Mouse (Mus musculus) heart, embryonic 10.5 days (tissue): ENCODE data around the gene Zhx3. TPM values are rescaled to one million over a fixed set of nuclear protein-coding genes. Genes with fewer than 3 reads are reported as not detected.
A peak's percentile ranks its signal among the peaks of the same experiment; 100 is the strongest.

Experiments used
- DNase-seq: peaks from one replicate; pipeline ENCODE4 v3.0.0-alpha.2; 2017; ENCODE audit warnings: low spot score
- H3K27ac ChIP-seq: fragments of 300-500 bp; sonication (generic); 2 replicates; pipeline ENCODE4 v1.5.1; 2016; ENCODE audit warnings: mild to moderate bottlenecking
- H3K27me3 ChIP-seq: fragments of 300-500 bp; sonication (generic); 2 replicates; pipeline ENCODE4 v1.6.1; 2016; ENCODE audit warnings: mild to moderate bottlenecking; ENCODE audit not compliant: poor library complexity, insufficient read depth, severe bottlenecking
- H3K36me3 ChIP-seq: fragments of 300-500 bp; sonication (generic); 2 replicates; pipeline ENCODE4 v1.6.1; 2016; ENCODE audit warnings: mild to moderate bottlenecking, moderate library complexity
- H3K4me1 ChIP-seq: fragments of 300-500 bp; sonication (generic); 2 replicates; pipeline ENCODE4 v1.6.1; 2016; ENCODE audit warnings: mild to moderate bottlenecking
- H3K4me3 ChIP-seq: fragments of 300-500 bp; sonication (generic); 2 replicates; pipeline ENCODE4 v1.5.1; 2016; ENCODE audit warnings: mild to moderate bottlenecking, moderate library complexity
- H3K9me3 ChIP-seq: fragments of 300-500 bp; sonication (generic); 2 replicates; pipeline ENCODE4 v1.6.1; 2016; ENCODE audit warnings: mild to moderate bottlenecking, moderate library complexity
- WGBS: fragments of 180-500 bp; shearing (Covaris S2); methylation state at CpG from one replicate; pipeline ENCODE4 v1.1.7; 2016; 5-methylcytosine and 5-hydroxymethylcytosine counted together
- polyA plus RNA-seq: library from polyadenylated mRNA; unstranded; fragments of >200 nt; fragmentation: Nextera tagmentation; extraction: Ambion mirVana; gene quantifications from 2 replicates; pipeline ENCODE4 v1.2.1, GENCODE M21; 2016

Zhx3 gene
- polyA plus RNA-seq, 1 experiment from 2014 or later = 6.1 TPM

DNA sequence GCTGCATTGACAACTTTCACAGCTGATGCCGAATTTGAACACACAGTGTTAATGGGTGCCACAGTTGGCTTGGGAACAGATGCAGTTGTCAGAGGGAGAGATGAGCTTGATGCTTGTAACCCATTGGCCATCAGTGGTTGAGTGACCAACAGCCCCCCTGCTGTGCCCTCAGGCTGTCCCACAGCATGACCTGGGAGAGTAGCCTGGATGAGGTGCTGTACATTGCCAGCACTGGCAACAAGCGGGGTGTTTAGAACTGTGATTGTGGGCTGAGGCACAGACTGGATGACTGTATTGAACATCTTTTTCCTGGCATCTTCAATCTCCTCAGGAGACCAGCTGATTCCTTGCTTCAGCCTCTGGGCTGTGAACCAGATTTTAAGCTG lies 92.0 kb downstream of the Zhx3 start:
- H3K36me3 ChIP-seq = peaks cover 13% of the 10 kb centered on the region
- H3K27ac ChIP-seq = no peak overlapping the region
- no peak for DNase-seq
- no peak overlapping the region for H3K4me3 ChIP-seq
- H3K9me3 ChIP-seq = no peaks in the 10 kb centered on the region
- 90% methylated on average over 2 of the region's 2 CpGs for WGBS
- H3K4me1 ChIP-seq = peaks cover 12% of the 10 kb centered on the region
- H3K27me3 ChIP-seq = no peaks in the 10 kb centered on the region

- WGBS = 87% methylated on average over 13 of the region's 13 CpGs
- Histone ChIP-seq H3K9me3 (no peaks in the 10 kb centered on the region), H3K4me1 (0 out of 2 replicates have a peak, but pooled peaks cover 7% of the 10 kb centered on the region), H3K27ac (no peak overlapping the region), H3K27me3 (no peaks in the 10 kb centered on the region), H3K4me3 (no peak overlapping the region), H3K36me3 (peaks cover 13% of the 10 kb centered on the region)
- no peak for DNase-seq
These were observed 92.5 kb downstream of the Zhx3 start for GRCm38 (mm10) chr2:160780154-160780833.

GRCm38 (mm10) chr2:160778034-160778433 lies 94.8 kb downstream of the Zhx3 start:
- whole genome bisulfite sequencing = 88% methylated on average over 2 of the region's 2 CpGs
- no peak for DNase-seq
- Histone ChIP-seq H3K27me3 (no peaks in the 10 kb centered on the region), H3K4me1 (0 out of 2 replicates have a peak, but pooled peaks cover 3% of the 10 kb centered on the region), H3K9me3 (no peaks in the 10 kb centered on the region), H3K27ac (no peak overlapping the region), H3K4me3 (no peak overlapping the region), H3K36me3 (peaks cover 13% of the 10 kb centered on the region)

GRCm38 (mm10) chr2:160771325-160772276 lies 101.2 kb downstream of the Zhx3 start:
- Histone ChIP-seq H3K27me3 (no peaks in the 10 kb centered on the region), H3K4me3 (no peak overlapping the region), H3K9me3 (no peaks in the 10 kb centered on the region), H3K27ac (no peak overlapping the region), H3K4me1 (peaks cover 6% of the 10 kb centered on the region; the same call in 1 of the 2 replicates), H3K36me3 (peaks cover 7% of the 10 kb centered on the region; the same call in 1 of the 2 replicates)
- WGBS = 78% methylated on average over 8 of the region's 8 CpGs
- DNase-seq = no peak

DNA sequence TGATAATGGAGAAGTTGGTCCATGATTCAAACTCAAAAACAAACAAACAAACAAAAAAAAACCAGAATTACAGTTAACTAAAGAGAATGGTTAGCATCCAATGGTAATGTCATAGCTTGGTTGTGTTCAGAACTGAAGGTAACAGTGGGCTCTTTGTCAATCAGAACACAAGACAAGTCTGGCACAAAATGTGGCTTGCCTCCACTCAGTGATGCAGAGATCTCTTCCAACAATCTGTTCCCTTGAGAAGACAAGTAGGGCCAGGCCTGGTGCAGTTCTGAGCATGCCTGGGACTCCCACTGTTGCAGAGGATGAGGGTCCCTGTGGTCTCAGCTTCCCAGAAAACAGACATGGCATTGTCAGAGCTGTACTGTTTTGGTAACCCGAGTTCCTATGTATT lies 101.9 kb downstream of the Zhx3 start:
- WGBS = 83% methylated on average over 1 of the region's 1 CpGs
- DNase-seq = no peak
- H3K4me3 ChIP-seq = no peak overlapping the region

DNA sequence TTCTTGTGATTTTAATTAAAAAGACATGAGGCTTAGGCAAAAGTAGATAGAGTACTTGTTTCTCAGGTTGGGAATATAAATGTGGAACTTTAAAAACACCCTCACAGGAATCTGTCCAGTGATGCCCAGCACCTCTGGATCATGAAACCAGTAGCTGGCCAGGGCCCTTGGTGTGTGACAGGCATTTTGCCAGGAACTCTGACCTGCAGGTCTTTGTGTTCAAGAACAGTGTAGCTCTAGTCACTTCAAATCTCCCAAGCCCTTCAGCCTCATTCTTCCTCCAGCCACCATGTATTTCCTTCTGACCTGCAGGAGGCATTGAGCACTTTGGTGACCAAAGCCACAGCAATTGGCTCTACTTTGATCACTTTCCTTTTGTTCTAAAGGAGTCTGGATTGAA lies 102.4 kb downstream of the Zhx3 start:
- Histone ChIP-seq H3K9me3 (no peaks in the 10 kb centered on the region), H3K36me3 (peaks cover 12% of the 10 kb centered on the region; the same call in 1 of the 2 replicates), H3K4me3 (no peak overlapping the region)

More for the DNA sequence above, 101.9 kb downstream of the Zhx3 start:
- Histone ChIP-seq H3K9me3 (no peaks in the 10 kb centered on the region), H3K36me3 (peaks cover 10% of the 10 kb centered on the region; the same call in 1 of the 2 replicates), H3K4me1 (peaks cover 6% of the 10 kb centered on the region; the same call in 1 of the 2 replicates), H3K27ac (no peak overlapping the region), H3K27me3 (no peaks in the 10 kb centered on the region)

GRCm38 (mm10) chr2:160768997-160769396 lies 103.8 kb downstream of the Zhx3 start:
- WGBS = 84% methylated on average over 2 of the region's 2 CpGs
- H3K27ac ChIP-seq = no peak overlapping the region
- no peaks in the 10 kb centered on the region for H3K27me3 ChIP-seq
- DNase-seq = peak; percentile 62
- H3K4me1 ChIP-seq = peaks cover 6% of the 10 kb centered on the region; the same call in 1 of the 2 replicates
- H3K36me3 ChIP-seq = peaks cover 23% of the 10 kb centered on the region
- H3K4me3 ChIP-seq = no peak overlapping the region
- no peaks in the 10 kb centered on the region for H3K9me3 ChIP-seq

More for the DNA sequence above, 102.4 kb downstream of the Zhx3 start:
- Histone ChIP-seq H3K27ac (no peak overlapping the region), H3K4me1 (peaks cover 6% of the 10 kb centered on the region; the same call in 1 of the 2 replicates), H3K27me3 (no peaks in the 10 kb centered on the region)
- DNase-seq = peak; percentile 66

DNA sequence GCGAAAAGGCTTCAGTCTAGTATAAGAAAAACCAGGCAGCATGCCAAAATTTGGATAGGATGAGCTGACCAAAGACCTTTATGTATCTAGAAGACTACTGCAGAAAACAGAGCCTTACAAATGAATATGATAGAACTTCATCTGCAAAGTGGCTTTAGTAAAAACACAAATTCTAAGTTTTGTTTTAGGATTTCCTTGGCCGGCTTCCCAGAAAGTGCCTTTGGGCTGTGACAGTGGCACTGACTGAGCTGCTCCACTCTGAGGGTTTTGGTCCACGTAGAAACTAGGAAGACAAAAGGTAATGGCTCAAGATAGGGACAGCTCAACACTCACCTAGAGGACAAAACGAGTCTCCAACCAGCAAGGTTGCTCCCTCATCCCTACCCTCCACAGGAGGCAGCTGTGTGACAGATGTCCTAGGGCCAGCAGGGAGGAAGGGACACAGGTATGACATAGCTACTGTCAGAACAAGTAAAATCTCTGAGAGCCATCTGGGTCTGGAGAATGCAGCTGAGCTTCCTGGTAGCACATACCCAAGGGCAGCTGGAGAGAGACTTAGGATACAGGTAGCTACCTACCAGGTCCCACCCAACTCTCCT lies 104.6 kb downstream of the Zhx3 start:
- H3K9me3 ChIP-seq = no peaks in the 10 kb centered on the region
- 74% methylated on average over 4 of the region's 4 CpGs for WGBS
- no peaks in the 10 kb centered on the region for H3K27me3 ChIP-seq
- H3K27ac ChIP-seq = no peak overlapping the region
- peaks cover 30% of the 10 kb centered on the region for H3K36me3 ChIP-seq
- H3K4me1 ChIP-seq = peaks cover 6% of the 10 kb centered on the region; the same call in 1 of the 2 replicates
- no peak overlapping the region for H3K4me3 ChIP-seq
- DNase-seq = peak; percentile 69

- WGBS = 93% methylated on average over 2 of the region's 2 CpGs
These were observed 105.6 kb downstream of the Zhx3 start for GRCm38 (mm10) chr2:160767201-160767600.

DNA sequence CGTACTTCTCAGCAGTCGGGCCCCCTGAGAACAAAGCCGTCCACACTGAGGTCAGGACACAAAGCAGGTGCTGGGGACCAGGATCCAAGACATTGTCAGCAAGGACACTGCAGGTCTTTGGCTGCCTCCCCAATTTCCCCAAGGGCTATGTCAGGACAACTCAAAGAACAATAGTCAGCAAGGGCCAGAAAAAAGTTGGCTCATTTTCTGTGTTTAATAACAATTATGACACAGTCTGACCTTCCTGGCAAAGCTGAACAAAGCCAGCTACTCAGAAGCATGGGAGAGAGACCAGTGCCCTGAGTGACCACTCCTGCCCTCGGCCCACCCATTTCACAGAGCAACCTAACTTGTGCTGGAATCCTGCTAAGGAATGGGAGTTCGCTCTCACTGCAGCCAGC lies 106.4 kb downstream of the Zhx3 start:
- WGBS = 74% methylated on average over 5 of the region's 5 CpGs
- no peaks in the 10 kb centered on the region for H3K9me3 ChIP-seq
- H3K36me3 ChIP-seq = peaks cover 48% of the 10 kb centered on the region
- no peaks in the 10 kb centered on the region for H3K27me3 ChIP-seq
- no peak overlapping the region for H3K4me3 ChIP-seq
- H3K27ac ChIP-seq = no peak overlapping the region
- no peaks in the 10 kb centered on the region for H3K4me1 ChIP-seq
- peak; percentile 71 for DNase-seq

More at GRCm38 (mm10) chr2:160767201-160767600, 105.6 kb downstream of the Zhx3 start:
- H3K4me1 ChIP-seq = peaks cover 6% of the 10 kb centered on the region; the same call in 1 of the 2 replicates
- no peaks in the 10 kb centered on the region for H3K27me3 ChIP-seq
- peak; percentile 38 for DNase-seq
- H3K4me3 ChIP-seq = no peak overlapping the region
- H3K27ac ChIP-seq = no peak overlapping the region
- peaks cover 40% of the 10 kb centered on the region for H3K36me3 ChIP-seq
- H3K9me3 ChIP-seq = no peaks in the 10 kb centered on the region

DNA sequence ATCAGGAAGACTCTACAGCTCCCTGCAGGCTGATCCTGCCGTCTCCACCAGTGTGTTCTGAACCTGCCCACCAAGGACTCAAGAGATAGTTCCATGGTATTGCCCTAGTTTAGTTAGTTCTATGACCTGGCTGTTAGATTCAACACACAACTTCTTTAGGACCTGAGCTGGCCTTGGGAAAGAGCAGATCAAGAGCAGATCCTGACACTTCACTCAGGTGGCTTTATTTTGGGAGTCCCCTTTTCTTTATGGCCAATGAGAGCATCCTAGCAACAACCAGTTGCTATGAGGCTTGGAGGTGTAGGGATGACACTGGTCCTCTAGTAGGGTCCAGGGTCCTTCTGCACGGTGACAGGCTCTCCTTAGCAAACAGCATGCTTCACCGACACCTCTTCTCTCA lies 107.7 kb downstream of the Zhx3 start:
- 63% methylated on average over 3 of the region's 3 CpGs for WGBS
- Histone ChIP-seq H3K27ac (no peak overlapping the region), H3K4me1 (no peaks in the 10 kb centered on the region), H3K9me3 (no peaks in the 10 kb centered on the region), H3K36me3 (peaks cover 61% of the 10 kb centered on the region), H3K27me3 (no peaks in the 10 kb centered on the region), H3K4me3 (no peak overlapping the region)
- peak; percentile 25 for DNase-seq

DNA sequence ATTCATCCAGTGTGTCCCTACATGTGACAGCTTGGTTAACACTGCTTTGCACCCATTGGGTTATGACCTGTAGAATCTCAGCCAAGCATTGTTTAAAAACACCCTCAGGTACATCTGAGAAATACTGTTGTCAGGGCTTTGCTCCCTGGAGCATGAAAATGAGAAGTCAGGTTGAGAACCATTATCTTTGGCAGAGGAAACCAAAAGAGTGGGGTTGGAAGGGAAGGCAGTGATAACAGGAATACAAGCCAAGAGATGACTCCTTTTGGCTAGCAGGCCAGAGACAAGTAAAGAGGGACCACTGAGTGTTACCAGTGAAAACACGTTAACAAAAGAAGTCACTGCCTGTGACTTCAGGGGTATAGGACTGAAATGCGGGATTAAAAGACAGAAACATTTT lies 108.4 kb downstream of the Zhx3 start:
- Histone ChIP-seq H3K9me3 (no peaks in the 10 kb centered on the region), H3K27ac (no peak overlapping the region), H3K4me3 (no peak overlapping the region), H3K4me1 (no peaks in the 10 kb centered on the region), H3K36me3 (peaks cover 68% of the 10 kb centered on the region), H3K27me3 (no peaks in the 10 kb centered on the region)
- DNase-seq = no peak
- WGBS = 86% methylated on average over 2 of the region's 2 CpGs
